Mouse (Mus musculus) right cerebral cortex, postnatal 25 days (tissue): ENCODE results near the gene Pdk4.
A peak's percentile ranks its signal among the peaks of the same experiment; 100 is the strongest.

Source experiments
- DNase-seq: peaks from one replicate; pipeline ENCODE4 v3.0.0; 2022

Pdk4 gene

GRCm38 (mm10) chr6:5444331-5444898, 51.7 kb downstream of the Pdk4 start:
- no peak for DNase-seq

GRCm38 (mm10) chr6:5443104-5443863, 52.8 kb downstream of the Pdk4 start:
- peak; percentile 21 for DNase-seq

GRCm38 (mm10) chr6:5442316-5443085, 53.6 kb downstream of the Pdk4 start:
- peak; percentile 52 for DNase-seq

- no peak for DNase-seq
Measured at GRCm38 (mm10) chr6:5441221-5441620, 54.9 kb downstream of the Pdk4 start.

DNA sequence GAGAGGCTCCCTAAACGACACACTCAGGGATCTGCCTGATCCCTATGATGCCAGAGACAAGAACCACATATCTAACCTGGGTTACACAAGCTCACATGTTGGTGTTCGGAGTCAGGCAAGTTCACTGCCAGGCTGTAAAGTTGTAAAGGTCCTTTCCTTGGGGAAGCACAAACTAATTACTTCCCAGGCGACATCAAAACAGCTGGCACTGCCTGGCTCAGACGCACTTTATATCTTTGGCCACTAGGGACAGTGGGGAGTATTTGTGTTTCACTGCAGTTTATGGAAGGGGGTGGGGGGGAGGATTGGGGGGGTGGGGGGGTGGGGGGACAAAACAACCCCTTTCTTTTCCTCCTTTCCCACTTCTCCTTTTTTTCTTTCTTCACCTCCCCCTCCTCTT, 58.4 kb downstream of the Pdk4 start:
- no peak for DNase-seq

GRCm38 (mm10) chr6:5433887-5434286, 62.2 kb downstream of the Pdk4 start:
- DNase-seq = no peak
